Mouse (Mus musculus): ENCODE results near the gene Sh3rf1.

GRCm38 (mm10) chr8:61313016-61313415 lies 89.3 kb downstream of the Sh3rf1 start:
- TF ChIP-seq POLR2A (IDR thresholded peaks at IDR 0.05; ENCODE audit: borderline replicate concordance, insufficient read depth, low read length) (no peak), CTCF (IDR thresholded peaks at IDR 0.05; ENCODE audit: borderline replicate concordance, insufficient read depth, low read depth, low read length) (no peak)
